Mouse (Mus musculus) hindbrain, embryonic 12.5 days (tissue): ENCODE measurements at regions not wholly inside any gene's neighbourhood (a gene's known extent, or its start where the extent isn't known, plus 50 kb on each side); places are given as distances from the start of the nearest gene placed in this dataset.

Source experiments
- ATAC-seq: fragments of 200-750 bp; cut with Nextera tagmentation; 2 replicates; pipeline ENCODE4 v1.8.0; 2017; ENCODE audit warnings: moderate TSS enrichment; ENCODE audit not compliant: low FRiP score
- H3K27ac ChIP-seq: fragments of 300-500 bp; sonication (generic); 2 replicates; pipeline ENCODE4 v1.5.1; 2016; ENCODE audit warnings: mild to moderate bottlenecking
- H3K27me3 ChIP-seq: fragments of 300-500 bp; sonication (generic); 2 replicates; pipeline ENCODE4 v1.6.1; 2016; ENCODE audit warnings: mild to moderate bottlenecking
- H3K36me3 ChIP-seq: fragments of 300-500 bp; sonication (generic); 2 replicates; pipeline ENCODE4 v1.6.1; 2016; ENCODE audit warnings: mild to moderate bottlenecking
- H3K4me1 ChIP-seq: fragments of 300-500 bp; sonication (generic); 2 replicates; pipeline ENCODE4 v1.6.1; 2016
- H3K4me2 ChIP-seq: fragments of 300-500 bp; sonication (generic); replicated peaks from 2 replicates; pipeline ENCODE4 v1.6.1; 2016; ENCODE audit warnings: mild to moderate bottlenecking
- H3K4me3 ChIP-seq: fragments of 300-500 bp; sonication (generic); 2 replicates; pipeline ENCODE4 v1.5.1; 2016; ENCODE audit warnings: mild to moderate bottlenecking
- H3K9ac ChIP-seq: fragments of 300-500 bp; sonication (generic); 2 replicates; pipeline ENCODE4 v1.6.1; 2016; ENCODE audit warnings: mild to moderate bottlenecking, moderate library complexity
- H3K9me3 ChIP-seq: fragments of 300-500 bp; sonication (generic); replicated peaks from 2 replicates; pipeline ENCODE4 v1.6.1; 2016; ENCODE audit warnings: mild to moderate bottlenecking
- WGBS: fragments of 180-500 bp; shearing (Covaris S2); methylation state at CpG from one replicate; pipeline ENCODE4 v1.1.7; 2016; 5-methylcytosine and 5-hydroxymethylcytosine counted together

DNA sequence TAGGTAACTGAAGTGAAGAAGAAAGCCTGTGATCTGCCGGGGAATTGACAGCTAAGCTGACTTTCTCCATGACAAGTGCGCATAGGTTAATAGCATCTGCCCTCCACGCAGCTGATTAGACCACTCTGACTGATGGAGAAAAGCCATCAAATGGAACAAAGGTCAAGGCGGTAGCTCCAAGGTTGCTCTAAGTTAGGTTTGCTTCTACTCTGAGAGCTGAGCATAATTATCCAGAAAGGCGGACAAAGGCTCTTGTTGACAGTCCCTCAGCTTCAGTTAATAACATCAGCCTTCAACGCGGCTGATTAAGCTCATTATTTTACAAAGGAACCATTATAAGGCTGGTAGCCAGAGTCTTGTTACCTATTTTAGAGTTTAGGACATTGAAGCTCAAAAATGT, 54.0 kb upstream of the Enpep start:
- Histone ChIP-seq H3K4me3 (no peak overlapping the region), H3K9ac (no peak overlapping the region), H3K9me3 (no peaks in the 10 kb centered on the region), H3K27ac (no peak overlapping the region), H3K36me3 (no peaks in the 10 kb centered on the region), H3K27me3 (no peaks in the 10 kb centered on the region), H3K4me2 (no peak overlapping the region), H3K4me1 (peaks cover 4% of the 10 kb centered on the region; the same call in 1 of the 2 replicates)
- no peak for ATAC-seq
- WGBS = 57% methylated on average over 7 of the region's 7 CpGs

DNA sequence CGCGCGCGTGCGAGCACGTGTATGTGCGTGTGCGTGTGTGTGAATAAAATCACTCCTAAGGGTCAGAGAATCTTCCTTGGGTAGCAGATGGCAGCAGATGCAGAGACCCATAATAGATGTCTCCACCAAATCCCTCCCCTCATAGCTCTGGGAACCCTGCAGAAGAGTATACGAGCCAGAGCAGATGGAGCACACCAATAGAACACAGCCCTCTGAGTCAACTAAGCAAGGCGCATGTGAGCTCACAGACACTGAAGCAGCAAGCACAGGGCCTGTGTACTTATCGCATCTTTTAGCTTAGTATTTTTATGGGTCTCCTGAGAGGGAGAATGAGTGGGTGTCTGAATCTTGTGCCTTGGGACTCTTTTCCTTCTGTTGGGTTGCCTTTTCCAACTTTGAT, 58.0 kb upstream of the Enpep start:
- no peaks in the 10 kb centered on the region for H3K27me3 ChIP-seq
- H3K4me3 ChIP-seq = no peak overlapping the region
- no peak overlapping the region for H3K4me2 ChIP-seq
- no peaks in the 10 kb centered on the region for H3K9me3 ChIP-seq
- WGBS = 93% methylated on average over 11 of the region's 11 CpGs
- H3K4me1 ChIP-seq = peaks cover 4% of the 10 kb centered on the region; the same call in 1 of the 2 replicates
- no peak overlapping the region for H3K27ac ChIP-seq
- H3K9ac ChIP-seq = no peak overlapping the region
- no peaks in the 10 kb centered on the region for H3K36me3 ChIP-seq
- no peak for ATAC-seq

DNA sequence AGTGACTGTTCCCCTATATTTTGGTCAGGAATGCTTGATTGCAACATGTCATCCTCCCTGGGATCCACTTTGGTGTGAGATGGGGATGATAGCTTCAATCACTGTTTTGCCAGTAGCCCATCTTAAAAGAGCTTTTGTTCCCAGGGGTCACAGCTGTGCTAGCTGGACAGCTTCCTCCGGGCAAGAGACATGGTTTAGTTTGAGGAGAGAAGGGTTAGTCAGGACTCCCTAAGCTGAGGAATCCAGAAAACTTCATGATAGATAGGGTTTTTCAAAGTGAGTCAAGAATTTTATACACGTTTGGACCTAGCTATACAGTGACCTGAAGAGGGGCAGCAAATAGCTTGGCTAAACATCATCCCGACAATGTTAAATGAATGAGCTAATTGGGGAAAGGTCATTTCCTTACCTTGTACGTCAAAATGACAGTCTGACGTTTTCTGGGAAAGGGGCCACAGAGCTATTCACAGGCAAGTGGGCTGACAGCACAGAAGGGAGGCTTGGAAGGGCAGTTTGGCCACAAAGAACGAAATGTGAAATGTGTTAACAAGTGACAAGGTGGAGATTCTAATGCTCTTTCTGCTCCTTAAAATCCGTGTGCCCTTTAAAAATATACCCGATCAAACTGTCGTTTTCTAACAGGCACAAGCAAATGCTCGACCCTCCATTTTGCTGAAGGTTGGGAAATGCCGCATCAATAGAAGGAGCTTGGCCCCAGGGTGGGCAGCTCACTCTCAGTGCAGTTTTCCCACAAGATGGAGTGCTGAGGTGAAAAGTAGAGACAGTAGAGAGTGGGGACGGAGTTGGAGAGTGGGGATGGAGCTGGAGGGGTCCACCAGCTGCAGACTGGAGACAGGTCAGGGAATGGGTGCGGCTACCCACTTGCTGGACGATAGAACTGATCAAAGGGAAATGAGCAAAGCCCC, 59.6 kb upstream of the Enpep start:
- H3K36me3 ChIP-seq = no peaks in the 10 kb centered on the region
- H3K4me1 ChIP-seq = no peaks in the 10 kb centered on the region
- peak; percentile 46; the same call in 1 of the 2 replicates for ATAC-seq
- 60% methylated on average over 14 of the region's 14 CpGs for WGBS
- no peak overlapping the region for H3K4me2 ChIP-seq
- no peak overlapping the region for H3K27ac ChIP-seq
- no peak overlapping the region for H3K4me3 ChIP-seq
- H3K27me3 ChIP-seq = no peaks in the 10 kb centered on the region
- no peak overlapping the region for H3K9ac ChIP-seq
- H3K9me3 ChIP-seq = no peaks in the 10 kb centered on the region

DNA sequence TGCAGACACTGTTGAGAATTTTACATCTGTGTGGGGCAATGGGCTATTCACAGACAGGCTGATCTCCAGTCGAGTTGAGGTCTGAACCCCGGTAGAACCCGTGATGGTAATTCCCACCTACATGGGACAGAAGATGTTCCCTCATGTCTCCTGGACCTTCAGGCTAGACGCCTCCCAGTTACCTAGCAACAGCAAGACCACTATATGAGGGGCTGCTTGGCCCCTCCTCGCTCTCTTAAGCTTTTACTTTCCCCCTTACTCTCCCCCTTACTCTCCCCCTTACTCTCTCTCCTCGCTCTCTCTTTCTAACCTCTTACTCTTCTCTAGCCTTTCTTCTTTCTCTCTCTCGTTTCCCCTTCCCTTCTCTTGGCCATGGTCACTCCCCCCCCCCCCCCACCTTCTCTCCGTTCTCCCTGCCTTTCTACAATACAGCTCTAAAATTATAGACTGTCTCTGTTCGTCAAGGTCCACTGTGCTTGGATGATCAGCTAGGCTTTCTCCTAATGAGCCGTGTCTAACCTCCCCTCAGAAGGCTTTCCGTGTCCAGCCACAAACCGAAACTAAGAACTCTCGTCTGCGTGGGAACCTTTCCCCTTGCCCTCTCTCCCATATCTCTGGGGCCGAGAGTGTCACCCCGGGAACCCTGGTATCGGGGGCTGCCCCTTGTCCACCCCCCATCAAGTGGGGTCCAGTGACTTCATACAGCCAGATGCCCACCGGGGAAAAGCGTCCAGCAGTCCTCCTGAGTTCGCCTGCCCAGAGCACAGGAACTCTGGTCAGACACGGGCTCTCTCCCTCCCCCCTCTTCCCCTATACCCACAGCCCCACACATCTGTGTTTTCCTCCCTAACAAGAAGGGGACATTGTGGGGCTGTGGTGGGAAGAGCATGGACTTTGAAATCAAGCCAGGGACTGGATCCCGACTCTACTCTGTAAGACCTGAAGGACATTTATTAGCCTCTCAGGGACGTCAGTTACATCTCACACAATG, 60.6 kb upstream of the Enpep start:
- Histone ChIP-seq H3K27me3 (no peaks in the 10 kb centered on the region), H3K4me3 (no peak overlapping the region), H3K4me1 (no peaks in the 10 kb centered on the region), H3K9me3 (no peaks in the 10 kb centered on the region), H3K36me3 (no peaks in the 10 kb centered on the region), H3K27ac (no peak overlapping the region), H3K4me2 (no peak overlapping the region), H3K9ac (no peak overlapping the region)
- no peak for ATAC-seq
- 76% methylated on average over 22 of the region's 23 CpGs for WGBS

DNA sequence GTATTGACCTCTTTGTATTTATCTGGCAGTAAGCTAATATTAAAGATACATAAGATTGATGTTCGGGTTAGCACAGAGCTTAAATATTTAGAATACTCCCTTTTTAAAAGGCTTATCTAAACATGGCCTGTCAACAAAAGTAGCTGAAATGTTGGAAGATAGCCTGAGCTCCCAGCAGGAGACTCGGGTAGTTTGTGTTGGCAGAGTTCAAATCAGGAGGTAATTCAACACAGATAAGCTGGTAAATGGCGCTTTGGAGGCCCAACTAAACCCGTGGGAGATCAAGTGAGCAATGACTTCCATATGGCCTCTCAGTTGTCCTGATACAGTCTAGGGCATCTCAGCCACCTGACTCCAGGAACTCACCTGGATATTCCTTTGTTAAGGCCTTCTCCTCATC, 65.0 kb upstream of the Enpep start:
- H3K4me2 ChIP-seq = no peak overlapping the region
- no peak overlapping the region for H3K4me3 ChIP-seq
- no peak overlapping the region for H3K27ac ChIP-seq
- no peaks in the 10 kb centered on the region for H3K27me3 ChIP-seq
- H3K9ac ChIP-seq = no peak overlapping the region
- H3K9me3 ChIP-seq = no peaks in the 10 kb centered on the region
- no peak for ATAC-seq
- 66% methylated on average over 4 of the region's 4 CpGs for WGBS
- H3K36me3 ChIP-seq = no peaks in the 10 kb centered on the region
- peaks cover 3% of the 10 kb centered on the region; the same call in 1 of the 2 replicates for H3K4me1 ChIP-seq

DNA sequence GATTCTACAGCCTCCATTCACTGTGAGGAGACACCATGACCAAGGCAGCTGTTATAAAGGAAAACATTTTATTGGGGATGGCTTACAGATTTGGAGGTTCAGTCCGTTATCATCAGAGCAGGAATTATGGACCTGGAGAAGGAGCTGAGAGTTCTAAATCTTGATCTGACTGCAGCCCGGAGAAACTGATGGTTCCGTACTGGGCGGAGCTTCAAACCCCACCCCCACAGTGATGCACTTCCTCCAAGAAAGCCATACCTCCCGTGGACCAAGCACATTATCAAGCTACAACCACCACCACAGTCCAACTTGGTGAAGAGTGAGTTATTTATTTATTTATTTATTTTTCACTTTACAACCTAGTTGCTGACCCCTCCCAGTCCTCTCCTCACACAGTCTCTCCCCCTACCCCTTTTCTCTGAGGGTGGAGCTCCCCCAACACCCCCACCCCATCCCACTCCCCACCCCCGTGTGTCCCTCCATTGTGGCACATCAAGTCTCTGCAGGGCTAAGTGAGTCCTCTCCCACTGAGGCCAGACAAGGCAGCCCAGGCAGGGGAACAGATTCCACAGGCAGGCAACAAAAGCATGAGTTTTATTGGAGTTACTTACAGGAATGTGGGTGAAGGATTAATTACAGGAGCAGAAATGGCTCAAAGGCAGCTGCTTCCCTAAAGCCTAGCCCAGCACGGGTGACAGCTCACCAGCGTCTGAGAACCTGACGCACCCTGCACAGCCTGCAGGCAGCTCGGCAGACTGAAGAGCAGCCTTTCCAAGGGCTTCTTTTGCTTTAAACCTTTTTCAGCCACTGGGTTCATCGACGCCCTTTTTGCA, 67.8 kb upstream of the Enpep start:
- ATAC-seq = no peak
- no peaks in the 10 kb centered on the region for H3K27me3 ChIP-seq
- WGBS = 74% methylated on average over 12 of the region's 12 CpGs

DNA sequence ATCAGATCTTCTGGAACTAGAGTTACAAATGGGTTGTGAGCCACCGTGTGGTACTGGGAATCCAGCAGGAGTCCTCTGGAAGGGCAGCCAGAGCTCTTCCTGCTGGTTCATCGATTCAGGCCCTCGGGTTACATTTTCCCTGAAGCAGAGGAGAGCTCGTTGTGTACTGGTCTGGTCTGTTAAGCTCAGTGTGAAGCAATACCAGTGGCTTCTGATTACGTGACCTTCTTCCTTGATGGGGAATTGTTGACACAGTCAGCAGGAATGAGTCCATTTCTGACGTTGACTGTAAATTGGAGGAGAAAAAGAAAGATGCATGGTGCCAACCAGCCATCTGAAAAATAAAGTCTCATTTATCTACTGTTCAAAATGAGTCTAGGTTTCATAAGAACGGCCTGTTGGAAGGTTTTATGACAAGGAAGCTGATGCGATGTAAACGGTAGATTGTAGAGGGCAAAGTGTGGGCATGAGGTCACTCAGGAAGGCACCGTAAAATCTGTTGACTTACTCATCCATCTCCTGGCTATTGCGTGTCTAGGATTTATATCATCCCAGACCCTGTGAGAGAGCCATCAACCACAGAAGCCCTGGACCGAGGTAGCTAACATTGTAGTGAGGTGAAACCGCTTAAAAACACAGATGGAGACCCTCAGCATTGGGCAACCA, 79.0 kb upstream of the Enpep start:
- Histone ChIP-seq H3K9ac (no peak overlapping the region), H3K27ac (no peak overlapping the region), H3K4me3 (no peak overlapping the region), H3K4me1 (no peaks in the 10 kb centered on the region), H3K4me2 (no peak overlapping the region), H3K36me3 (no peaks in the 10 kb centered on the region), H3K27me3 (no peaks in the 10 kb centered on the region), H3K9me3 (no peaks in the 10 kb centered on the region)
- no peak for ATAC-seq
- 91% methylated on average over 13 of the region's 13 CpGs for WGBS

More for the DNA sequence above, 67.8 kb upstream of the Enpep start:
- no peaks in the 10 kb centered on the region for H3K9me3 ChIP-seq
- H3K9ac ChIP-seq = no peak overlapping the region
- H3K36me3 ChIP-seq = no peaks in the 10 kb centered on the region
- H3K27ac ChIP-seq = no peak overlapping the region
- H3K4me1 ChIP-seq = peaks cover 6% of the 10 kb centered on the region; the same call in 1 of the 2 replicates
- H3K4me3 ChIP-seq = no peak overlapping the region
- no peak overlapping the region for H3K4me2 ChIP-seq

DNA sequence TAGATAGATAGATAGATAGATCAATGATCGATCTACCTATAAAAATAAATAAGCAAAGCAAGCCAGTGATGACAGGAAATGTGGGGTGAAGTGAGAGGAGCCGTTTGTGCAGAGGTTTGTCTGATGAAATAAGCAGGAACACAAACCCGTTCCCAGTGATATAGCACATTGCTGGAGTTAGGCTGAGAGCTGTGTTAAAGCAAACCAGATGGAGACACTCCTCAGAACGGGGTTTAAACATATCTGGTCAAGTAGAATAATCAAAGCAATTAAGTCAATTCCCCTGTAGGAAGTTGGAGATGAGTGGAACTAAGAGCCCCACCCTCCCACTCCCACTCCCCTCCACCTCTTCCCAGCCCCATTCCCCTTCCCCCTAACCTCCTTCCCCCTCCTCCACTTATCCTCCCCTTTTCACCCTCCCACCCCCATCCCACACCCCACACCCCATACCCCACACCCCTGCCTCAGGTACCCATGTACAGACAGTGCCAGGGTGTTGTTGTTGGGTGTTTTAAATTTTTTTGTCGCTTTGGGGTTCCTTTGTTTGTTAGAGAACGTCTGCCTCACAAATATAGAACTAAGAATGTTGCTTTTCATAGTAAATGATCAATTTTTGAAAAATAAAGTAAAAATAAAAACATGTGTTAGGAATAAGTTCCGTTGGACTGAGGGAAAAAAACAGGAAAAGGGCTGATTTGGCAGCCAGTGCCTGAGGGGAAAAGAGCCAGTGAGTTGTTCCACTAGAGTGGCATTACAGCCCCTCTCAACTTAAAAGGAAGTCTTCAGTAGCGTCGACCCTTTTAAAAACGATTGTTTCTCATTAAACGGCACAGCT, 79.8 kb upstream of the Enpep start:
- no peak overlapping the region for H3K27ac ChIP-seq
- no peaks in the 10 kb centered on the region for H3K4me1 ChIP-seq
- H3K4me3 ChIP-seq = no peak overlapping the region
- ATAC-seq = no peak
- H3K27me3 ChIP-seq = no peaks in the 10 kb centered on the region
- H3K9me3 ChIP-seq = no peaks in the 10 kb centered on the region
- no peaks in the 10 kb centered on the region for H3K36me3 ChIP-seq
- WGBS = 72% methylated on average over 11 of the region's 11 CpGs
- H3K9ac ChIP-seq = no peak overlapping the region
- no peak overlapping the region for H3K4me2 ChIP-seq

DNA sequence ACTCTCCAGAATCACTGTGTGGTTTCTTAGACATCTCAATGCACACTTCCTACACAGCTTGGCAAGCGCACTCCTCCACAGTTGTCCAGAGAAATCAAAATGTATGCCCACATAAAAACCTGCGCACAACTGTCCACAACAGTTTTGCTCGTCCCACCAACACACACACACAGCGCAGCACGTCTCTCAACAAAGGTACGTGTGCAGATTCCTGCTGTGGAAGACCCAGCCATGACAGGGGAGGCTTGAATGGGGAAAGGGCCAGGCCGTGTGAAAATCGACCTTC, 80.4 kb upstream of the Enpep start:
- Histone ChIP-seq H3K9me3 (no peaks in the 10 kb centered on the region), H3K27ac (no peak overlapping the region), H3K36me3 (no peaks in the 10 kb centered on the region), H3K27me3 (no peaks in the 10 kb centered on the region), H3K4me1 (no peaks in the 10 kb centered on the region), H3K9ac (no peak overlapping the region), H3K4me2 (no peak overlapping the region), H3K4me3 (no peak overlapping the region)
- no peak for ATAC-seq
- 81% methylated on average over 8 of the region's 8 CpGs for whole genome bisulfite sequencing

DNA sequence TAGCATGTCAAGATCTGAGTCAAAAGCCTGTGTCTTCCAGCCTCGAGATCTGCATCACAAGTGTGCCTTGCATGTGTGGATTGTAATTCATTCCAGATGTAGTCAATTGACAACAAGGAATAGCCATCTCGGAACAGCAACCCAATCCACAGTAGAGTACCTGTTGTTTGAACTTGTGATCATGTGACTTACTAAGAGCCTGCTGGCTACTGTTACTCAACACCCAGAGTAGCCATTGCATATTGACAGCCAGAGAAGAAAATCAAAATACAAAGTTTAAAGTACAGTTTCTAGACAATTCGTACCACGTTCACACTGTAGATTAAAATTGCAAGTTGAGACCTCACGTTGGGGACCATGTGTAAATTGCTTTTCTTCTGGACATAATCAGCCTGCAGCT, 83.1 kb upstream of the Enpep start:
- H3K4me1 ChIP-seq = no peaks in the 10 kb centered on the region
- H3K9ac ChIP-seq = no peak overlapping the region
- ATAC-seq = no peak
- no peaks in the 10 kb centered on the region for H3K36me3 ChIP-seq
- no peaks in the 10 kb centered on the region for H3K9me3 ChIP-seq
- WGBS = 78% methylated on average over 5 of the region's 5 CpGs
- H3K27me3 ChIP-seq = no peaks in the 10 kb centered on the region
- H3K4me3 ChIP-seq = no peak overlapping the region
- no peak overlapping the region for H3K4me2 ChIP-seq
- H3K27ac ChIP-seq = no peak overlapping the region

DNA sequence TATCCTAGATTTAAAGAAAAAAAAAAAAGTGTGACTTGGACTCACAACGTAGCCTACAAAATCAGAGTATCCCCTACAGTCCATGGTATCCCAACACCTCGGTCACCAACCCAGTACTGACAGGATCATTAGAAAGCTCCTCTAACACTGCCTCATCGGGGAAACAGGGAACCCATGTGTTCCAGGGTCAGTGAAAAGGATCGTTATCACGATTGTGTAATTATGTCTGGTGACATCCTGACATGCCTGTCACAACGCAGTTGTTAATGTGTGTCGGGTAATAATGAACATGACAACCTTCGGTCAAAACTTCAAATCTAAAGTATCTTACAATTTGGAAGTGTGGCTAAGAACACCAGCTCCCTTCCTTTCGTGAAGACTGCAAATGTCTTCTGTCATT, 83.8 kb upstream of the Enpep start:
- no peaks in the 10 kb centered on the region for H3K36me3 ChIP-seq
- H3K4me2 ChIP-seq = no peak overlapping the region
- 83% methylated on average over 9 of the region's 9 CpGs for WGBS
- H3K4me3 ChIP-seq = no peak overlapping the region
- H3K4me1 ChIP-seq = no peaks in the 10 kb centered on the region
- H3K9me3 ChIP-seq = no peaks in the 10 kb centered on the region
- no peak overlapping the region for H3K27ac ChIP-seq
- no peak for ATAC-seq
- no peak overlapping the region for H3K9ac ChIP-seq
- no peaks in the 10 kb centered on the region for H3K27me3 ChIP-seq
